Mouse (Mus musculus): ENCODE measurements around the gene Slc22a17. TPM values are rescaled to one million over a fixed set of nuclear protein-coding genes. Genes with fewer than 3 reads are reported as not detected.

Slc22a17 gene
- total RNA-seq, 2 experiments from 2014 or later, result 2.0 to 2.7 TPM

GRCm38 (mm10) chr14:54903641-54904040, 9.3 kb downstream of the Slc22a17 start:
- intact Hi-C loops (cut with DNase I), result no loop called here

GRCm38 (mm10) chr14:54900383-54900782, 12.5 kb downstream of the Slc22a17 start:
- peak; percentile 59 to 67 for DNase-seq

More at GRCm38 (mm10) chr14:54903641-54904040, 9.3 kb downstream of the Slc22a17 start:
- no peak for DNase-seq

GRCm38 (mm10) chr14:54897445-54897844, 15.5 kb downstream of the Slc22a17 start:
- intact Hi-C loops (cut with DNase I), result loop anchor here (5.0 kb wide), 1 partner anchor 200 kb away; no protein-coding TSS in a partner anchor
- DNase-seq, result no peak

More at GRCm38 (mm10) chr14:54900383-54900782, 12.5 kb downstream of the Slc22a17 start:
- intact Hi-C loops (cut with DNase I), result loop anchor here (1.0 to 2.0 kb wide), 3 partner anchors 39 to 178 kb away; partner anchors contain the start of gene Ngdn

- intact Hi-C loops (cut with DNase I), result loop anchor here (5.0 kb wide), 1 partner anchor 203 kb away; no protein-coding TSS in a partner anchor
- peak in 1 of 2 experiments; percentile 66 for DNase-seq
Measured at GRCm38 (mm10) chr14:54894296-54895151, 18.4 kb downstream of the Slc22a17 start.

GRCm38 (mm10) chr14:54893651-54894181, 19.2 kb downstream of the Slc22a17 start:
- intact Hi-C loops (cut with DNase I), result loop anchor here (2.0 kb wide), 1 partner anchor 27 kb away; no protein-coding TSS in a partner anchor
- DNase-seq, result peak; percentile 96 to 98

- DNase-seq, result no peak
- intact Hi-C loops (cut with DNase I), result loop anchor here (2.0 kb wide), 1 partner anchor 25 kb away; no protein-coding TSS in a partner anchor
Measured at GRCm38 (mm10) chr14:54892200-54892599, 20.7 kb downstream of the Slc22a17 start, which contains the start of gene Pabpn1. Pabpn1 (plus strand) TSS chr14:54892500.

- intact Hi-C loops (cut with DNase I), result loop anchor here (10.0 kb wide), 1 partner anchor 631 kb away; the partner anchor contains the start of genes Abhd4 and Dad1
- DNase-seq, result no peak
Measured at GRCm38 (mm10) chr14:54885309-54885708, 27.6 kb downstream of the Slc22a17 start.

GRCm38 (mm10) chr14:54884022-54884712, 28.8 kb downstream of the Slc22a17 start:
- DNase-seq, result no peak
- intact Hi-C loops (cut with DNase I), result loop anchor here (10.0 kb wide), 1 partner anchor 629 kb away; the partner anchor contains the start of genes Abhd4 and Dad1

- intact Hi-C loops (cut with DNase I), result loop anchor here (10.0 kb wide), 1 partner anchor 629 kb away; the partner anchor contains the start of genes Abhd4 and Dad1
- peak; percentile 80 to 82 for DNase-seq
Measured at GRCm38 (mm10) chr14:54883154-54884021, 29.5 kb downstream of the Slc22a17 start, which contains the start of the genes Bcl2l2 and Gm20521. Bcl2l2 (plus strand) TSS chr14:54883377. Gm20521 (plus strand) TSS chr14:54883441.

- intact Hi-C loops (cut with DNase I), result no loop called here
- DNase-seq, result peak; percentile 68 to 78
Measured at GRCm38 (mm10) chr14:54877048-54877715, 35.8 kb downstream of the Slc22a17 start, which contains the start of gene Ppp1r3e. Ppp1r3e (minus strand) TSS chr14:54877550.

- peak; percentile 83 to 89 for DNase-seq
- intact Hi-C loops (cut with DNase I), result no loop called here
Measured at GRCm38 (mm10) chr14:54876539-54877047, 36.3 kb downstream of the Slc22a17 start.

- DNase-seq, result no peak
- intact Hi-C loops (cut with DNase I), result no loop called here
Measured at GRCm38 (mm10) chr14:54875844-54876538, 36.9 kb downstream of the Slc22a17 start.

GRCm38 (mm10) chr14:54874165-54874564, 38.8 kb downstream of the Slc22a17 start:
- intact Hi-C loops (cut with DNase I), result no loop called here
- DNase-seq, result no peak

GRCm38 (mm10) chr14:54870861-54871260, 42.1 kb downstream of the Slc22a17 start, which contains the start of gene Homez:
Homez (minus strand) TSS chr14:54870961.
- intact Hi-C loops (cut with DNase I), result no loop called here

GRCm38 (mm10) chr14:54868026-54868425, 44.9 kb downstream of the Slc22a17 start:
- intact Hi-C loops (cut with DNase I), result no loop called here
- DNase-seq, result no peak

More at GRCm38 (mm10) chr14:54870861-54871260, 42.1 kb downstream of the Slc22a17 start, which contains the start of gene Homez:
- no peak for DNase-seq

- intact Hi-C loops (cut with DNase I), result loop anchor here (2.0 kb wide), 1 partner anchor 26 kb away; the partner anchor contains the start of gene Pabpn1
Measured at GRCm38 (mm10) chr14:54866936-54867335, 46.0 kb downstream of the Slc22a17 start.

GRCm38 (mm10) chr14:54866268-54866667, 46.7 kb downstream of the Slc22a17 start:
- DNase-seq, result no peak
- intact Hi-C loops (cut with DNase I), result loop anchor here (2.0 kb wide), 1 partner anchor 27 kb away; the partner anchor contains the start of gene Pabpn1

More at GRCm38 (mm10) chr14:54866936-54867335, 46.0 kb downstream of the Slc22a17 start:
- no peak for DNase-seq

Measured in heart, postnatal 36 days (tissue).